Mouse (Mus musculus): ENCODE data around the gene Pgr. TPM values are rescaled to one million over a fixed set of nuclear protein-coding genes. Genes with fewer than 3 reads are reported as not detected.

Pgr gene
- polyA plus RNA-seq (2014; fragmentation: Nextera tagmentation; extraction: Ambion mirVana) = 0.25 TPM in 2 replicates

GRCm38 (mm10) chr9:8899616-8900202, at the start of gene Pgr:
TSS of gene Pgr (plus strand) at chr9:8899833.
- no peaks in the 10 kb centered on the region for H3K36me3 ChIP-seq (ENCODE audit: control insufficient read depth, insufficient read depth, low read length)
- no peaks in the 10 kb centered on the region for H3K9me3 ChIP-seq (ENCODE audit: control insufficient read depth, low read length)
- H3K27ac ChIP-seq (ENCODE audit: low read depth, low read length) = no peak within 1 kb of the TSS
- peaks cover 24% of the 10 kb centered on the region for H3K27me3 ChIP-seq (ENCODE audit: control insufficient read depth, insufficient read depth, low read length)
- H3K4me1 ChIP-seq (ENCODE audit: control insufficient read depth, insufficient read depth, low read length) = peaks cover 5% of the 10 kb centered on the region; the same call in 1 of the 2 replicates
- WGBS = under 1% methylated on average over 16 of the region's 16 CpGs
- DNase-seq (ENCODE audit: low spot score, missing footprints) = peak; percentile 92
- H3K9ac ChIP-seq (ENCODE audit: low read length) = peak within 1 kb of the TSS; percentile 18; the same call in 1 of the 2 replicates
- H3K4me2 ChIP-seq = peak within 1 kb of the TSS; percentile 81
- 0 out of 2 replicates have a peak, but pooled peaks have one; percentile 35 for ATAC-seq (ENCODE audit: low FRiP score)
- peak within 1 kb of the TSS; percentile 60 for H3K4me3 ChIP-seq (ENCODE audit: low read depth, low read length)

DNA sequence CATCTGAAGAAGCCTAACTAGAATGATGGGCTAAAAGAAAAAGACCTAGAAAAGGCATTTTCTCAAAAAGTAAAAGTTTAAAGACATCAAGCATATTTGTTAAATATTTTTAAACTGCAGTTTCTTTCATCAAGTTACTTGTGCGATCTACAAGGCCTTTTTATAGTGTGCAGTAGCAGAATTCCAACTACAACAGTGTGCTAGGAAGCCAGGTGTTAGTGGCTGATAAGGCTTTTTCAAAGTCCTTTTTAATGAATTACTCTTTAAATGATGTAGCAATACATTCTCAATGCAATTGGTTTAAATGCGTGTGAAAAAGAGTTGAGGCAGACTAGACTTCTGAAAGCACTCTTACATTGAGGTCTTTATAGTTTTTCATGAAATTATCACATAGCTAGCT, 42.2 kb upstream of the Pgr start:
- no peak for ATAC-seq (ENCODE audit: low FRiP score)
- no peaks in the 10 kb centered on the region for H3K27me3 ChIP-seq (ENCODE audit: control insufficient read depth, insufficient read depth, low read length)
- no peaks in the 10 kb centered on the region for H3K36me3 ChIP-seq (ENCODE audit: control insufficient read depth, insufficient read depth, low read length)
- H3K4me2 ChIP-seq = no peak overlapping the region
- 93% methylated on average over 2 of the region's 2 CpGs for WGBS
- H3K9me3 ChIP-seq (ENCODE audit: control insufficient read depth, low read length) = no peaks in the 10 kb centered on the region
- no peak overlapping the region for H3K4me3 ChIP-seq (ENCODE audit: low read depth, low read length)
- no peak overlapping the region for H3K9ac ChIP-seq (ENCODE audit: low read length)
- no peak overlapping the region for H3K27ac ChIP-seq (ENCODE audit: low read depth, low read length)
- DNase-seq (ENCODE audit: low spot score, missing footprints) = no peak
- no peaks in the 10 kb centered on the region for H3K4me1 ChIP-seq (ENCODE audit: control insufficient read depth, insufficient read depth, low read length)

DNA sequence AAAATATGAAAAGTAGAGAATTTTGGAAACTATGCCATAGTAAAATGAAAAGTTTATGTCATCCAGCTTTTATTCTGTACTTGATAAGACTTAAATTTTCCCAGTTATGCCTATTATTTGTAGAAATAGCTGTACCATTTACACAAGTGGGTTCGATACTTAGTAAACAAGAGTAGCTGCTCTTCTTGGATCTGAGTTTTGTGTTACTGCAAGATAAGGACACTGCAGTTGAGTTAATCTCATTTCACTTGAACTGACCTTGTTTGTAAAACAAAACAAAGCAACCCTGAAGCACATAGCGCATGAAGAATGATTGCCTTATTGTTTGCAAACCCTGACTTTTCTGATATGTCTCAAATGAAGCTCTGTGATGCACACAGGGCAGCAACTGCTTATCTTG, 31.1 kb upstream of the Pgr start:
- H3K9ac ChIP-seq (ENCODE audit: low read length) = no peak overlapping the region
- no peak overlapping the region for H3K4me2 ChIP-seq
- no peak overlapping the region for H3K27ac ChIP-seq (ENCODE audit: low read depth, low read length)
- H3K4me3 ChIP-seq (ENCODE audit: low read depth, low read length) = no peak overlapping the region
- ATAC-seq (ENCODE audit: low FRiP score) = no peak
- peak; percentile 68 for DNase-seq (ENCODE audit: low spot score, missing footprints)
- no peaks in the 10 kb centered on the region for H3K9me3 ChIP-seq (ENCODE audit: control insufficient read depth, low read length)
- 92% methylated on average over 2 of the region's 2 CpGs for WGBS
- no peaks in the 10 kb centered on the region for H3K4me1 ChIP-seq (ENCODE audit: control insufficient read depth, insufficient read depth, low read length)
- no peaks in the 10 kb centered on the region for H3K36me3 ChIP-seq (ENCODE audit: control insufficient read depth, insufficient read depth, low read length)
- H3K27me3 ChIP-seq (ENCODE audit: control insufficient read depth, insufficient read depth, low read length) = no peaks in the 10 kb centered on the region

DNA sequence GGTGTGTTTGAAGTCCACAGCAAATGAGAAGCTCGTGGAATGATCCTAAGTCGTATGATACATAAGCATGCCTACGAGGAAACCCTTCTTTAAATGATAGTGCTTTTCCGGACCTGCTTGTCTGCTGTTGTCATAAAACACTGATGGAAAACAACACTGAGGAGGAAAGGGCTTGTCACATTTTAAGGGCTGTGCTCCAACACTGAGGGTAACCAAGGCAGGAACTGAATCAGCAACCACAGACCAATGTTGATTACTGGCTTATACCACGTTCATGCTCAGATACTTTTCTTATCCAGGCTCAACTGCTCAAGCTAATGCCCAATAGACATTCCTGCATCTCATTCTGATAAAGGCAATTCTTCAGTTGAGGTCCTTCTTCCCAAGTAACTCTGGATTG, 4.4 kb upstream of the Pgr start:
- H3K36me3 ChIP-seq (ENCODE audit: control insufficient read depth, insufficient read depth, low read length) = no peaks in the 10 kb centered on the region
- 0 out of 2 replicates have a peak, but pooled peaks cover 2% of the 10 kb centered on the region for H3K4me1 ChIP-seq (ENCODE audit: control insufficient read depth, insufficient read depth, low read length)
- DNase-seq (ENCODE audit: low spot score, missing footprints) (no peak), ATAC-seq (ENCODE audit: low FRiP score) (no peak)
- no peaks in the 10 kb centered on the region for H3K9me3 ChIP-seq (ENCODE audit: control insufficient read depth, low read length)
- no peak overlapping the region for H3K9ac ChIP-seq (ENCODE audit: low read length)
- no peak overlapping the region for H3K4me2 ChIP-seq
- no peak overlapping the region for H3K27ac ChIP-seq (ENCODE audit: low read depth, low read length)
- H3K4me3 ChIP-seq (ENCODE audit: low read depth, low read length) = no peak overlapping the region
- H3K27me3 ChIP-seq (ENCODE audit: control insufficient read depth, insufficient read depth, low read length) = peaks cover 6% of the 10 kb centered on the region
- 83% methylated on average over 5 of the region's 5 CpGs for WGBS

DNA sequence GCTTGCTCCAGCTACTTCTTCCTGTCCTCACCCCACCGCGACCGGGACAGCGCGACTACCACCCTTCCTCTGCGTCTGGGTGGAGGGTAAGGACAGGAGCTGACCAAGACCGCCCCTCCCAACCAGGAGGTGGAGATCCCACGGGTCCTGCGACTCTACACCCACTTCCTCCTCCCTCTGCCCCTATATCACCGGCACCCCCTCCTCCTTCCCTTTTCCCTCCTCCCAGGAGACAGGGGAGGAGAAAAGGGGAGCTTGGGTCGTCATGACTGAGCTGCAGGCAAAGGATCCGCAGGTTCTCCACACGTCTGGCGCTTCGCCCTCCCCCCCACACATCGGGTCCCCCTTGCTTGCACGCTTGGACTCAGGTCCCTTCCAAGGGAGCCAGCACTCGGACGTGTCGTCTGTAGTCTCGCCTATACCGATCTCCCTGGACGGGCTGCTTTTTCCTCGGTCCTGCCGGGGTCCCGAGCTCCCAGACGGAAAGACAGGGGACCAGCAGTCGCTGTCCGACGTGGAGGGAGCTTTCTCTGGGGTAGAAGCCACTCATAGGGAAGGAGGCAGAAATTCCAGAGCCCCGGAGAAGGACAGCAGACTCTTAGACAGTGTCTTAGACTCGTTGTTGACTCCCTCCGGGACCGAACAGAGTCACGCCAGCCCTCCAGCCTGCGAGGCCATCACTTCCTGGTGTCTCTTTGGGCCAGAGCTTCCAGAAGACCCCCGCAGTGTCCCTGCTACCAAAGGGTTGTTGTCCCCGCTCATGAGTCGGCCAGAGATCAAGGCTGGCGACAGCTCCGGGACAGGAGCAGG, 775 bp downstream of the Pgr start:
- WGBS = 2% methylated on average over 41 of the region's 41 CpGs

DNA sequence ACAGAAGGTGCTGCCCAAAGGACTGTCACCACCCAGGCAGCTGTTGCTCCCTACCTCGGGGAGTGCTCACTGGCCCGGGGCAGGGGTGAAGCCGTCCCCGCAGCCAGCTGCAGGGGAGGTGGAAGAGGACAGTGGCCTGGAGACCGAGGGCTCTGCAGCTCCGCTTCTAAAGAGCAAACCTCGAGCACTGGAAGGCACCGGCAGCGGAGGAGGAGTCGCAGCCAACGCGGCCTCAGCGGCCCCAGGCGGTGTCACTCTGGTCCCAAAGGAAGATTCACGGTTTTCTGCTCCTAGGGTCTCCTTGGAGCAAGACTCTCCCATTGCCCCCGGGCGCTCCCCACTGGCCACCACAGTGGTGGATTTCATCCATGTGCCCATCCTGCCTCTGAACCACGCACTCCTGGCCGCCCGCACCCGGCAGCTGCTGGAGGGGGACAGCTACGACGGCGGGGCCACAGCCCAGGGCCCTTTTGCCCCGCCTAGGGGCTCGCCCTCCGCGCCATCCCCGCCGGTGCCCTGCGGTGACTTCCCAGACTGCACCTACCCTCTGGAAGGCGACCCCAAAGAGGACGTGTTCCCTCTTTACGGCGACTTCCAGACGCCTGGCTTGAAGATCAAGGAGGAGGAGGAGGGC, 1.5 kb downstream of the Pgr start:
- WGBS = under 1% methylated on average over 30 of the region's 36 CpGs
- peak overlapping the region; percentile 81 for H3K4me2 ChIP-seq
- H3K27me3 ChIP-seq (ENCODE audit: control insufficient read depth, insufficient read depth, low read length) = peaks cover 24% of the 10 kb centered on the region
- H3K36me3 ChIP-seq (ENCODE audit: control insufficient read depth, insufficient read depth, low read length) = no peaks in the 10 kb centered on the region
- H3K9me3 ChIP-seq (ENCODE audit: control insufficient read depth, low read length) = no peaks in the 10 kb centered on the region
- peak overlapping the region; percentile 57 for H3K9ac ChIP-seq (ENCODE audit: low read length)
- no peak overlapping the region for H3K27ac ChIP-seq (ENCODE audit: low read depth, low read length)
- ATAC-seq (ENCODE audit: low FRiP score) (peak; percentile 74), DNase-seq (ENCODE audit: low spot score, missing footprints) (peak; percentile 95)
- peak overlapping the region; percentile 60 for H3K4me3 ChIP-seq (ENCODE audit: low read depth, low read length)
- peaks cover 5% of the 10 kb centered on the region; the same call in 1 of the 2 replicates for H3K4me1 ChIP-seq (ENCODE audit: control insufficient read depth, insufficient read depth, low read length)

More for the DNA sequence above, 775 bp downstream of the Pgr start:
- no peak overlapping the region for H3K27ac ChIP-seq (ENCODE audit: low read depth, low read length)
- no peaks in the 10 kb centered on the region for H3K9me3 ChIP-seq (ENCODE audit: control insufficient read depth, low read length)
- H3K4me2 ChIP-seq = peak overlapping the region; percentile 81
- ATAC-seq (ENCODE audit: low FRiP score) (peak; percentile 45), DNase-seq (ENCODE audit: low spot score, missing footprints) (peak; percentile 96)
- H3K27me3 ChIP-seq (ENCODE audit: control insufficient read depth, insufficient read depth, low read length) = peaks cover 24% of the 10 kb centered on the region
- peak overlapping the region; percentile 60 for H3K4me3 ChIP-seq (ENCODE audit: low read depth, low read length)
- H3K4me1 ChIP-seq (ENCODE audit: control insufficient read depth, insufficient read depth, low read length) = peaks cover 5% of the 10 kb centered on the region; the same call in 1 of the 2 replicates
- no peaks in the 10 kb centered on the region for H3K36me3 ChIP-seq (ENCODE audit: control insufficient read depth, insufficient read depth, low read length)
- H3K9ac ChIP-seq (ENCODE audit: low read length) = peak overlapping the region; percentile 57; the same call in 1 of the 2 replicates

- DNase-seq (ENCODE audit: low spot score, missing footprints) (peak; percentile 94), ATAC-seq (ENCODE audit: low FRiP score) (peak; percentile 77)
- no peaks in the 10 kb centered on the region for H3K9me3 ChIP-seq (ENCODE audit: control insufficient read depth, low read length)
- H3K4me3 ChIP-seq (ENCODE audit: low read depth, low read length) = peak overlapping the region; percentile 60
- WGBS = under 1% methylated on average over 42 of the region's 49 CpGs
- H3K36me3 ChIP-seq (ENCODE audit: control insufficient read depth, insufficient read depth, low read length) = no peaks in the 10 kb centered on the region
- peak overlapping the region; percentile 81 for H3K4me2 ChIP-seq
- H3K27ac ChIP-seq (ENCODE audit: low read depth, low read length) = no peak overlapping the region
- H3K4me1 ChIP-seq (ENCODE audit: control insufficient read depth, insufficient read depth, low read length) = peaks cover 5% of the 10 kb centered on the region; the same call in 1 of the 2 replicates
- H3K9ac ChIP-seq (ENCODE audit: low read length) = peak overlapping the region; percentile 57
- H3K27me3 ChIP-seq (ENCODE audit: control insufficient read depth, insufficient read depth, low read length) = peaks cover 24% of the 10 kb centered on the region
These were observed 2.1 kb downstream of the Pgr start for GRCm38 (mm10) chr9:8901647-8902131.

DNA sequence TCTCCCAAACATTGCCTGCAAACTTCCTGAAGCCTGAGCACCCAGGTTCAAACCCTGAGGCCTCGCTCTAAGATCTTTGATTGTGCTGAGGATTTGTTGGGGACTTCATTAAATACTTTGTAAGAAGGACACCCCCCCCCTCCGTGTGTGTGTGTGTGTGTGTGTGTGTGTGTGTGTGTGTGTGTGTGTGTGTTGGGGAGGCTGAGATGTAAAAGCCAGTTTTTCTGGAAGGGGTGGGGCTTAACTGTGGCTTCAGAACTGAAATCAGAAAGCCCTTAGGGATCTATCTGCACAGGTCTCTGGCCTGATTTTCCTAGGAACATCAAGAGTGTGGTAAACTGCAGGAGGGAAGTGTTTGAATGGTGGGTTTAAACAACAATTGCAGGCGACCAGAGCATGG, 2.6 kb downstream of the Pgr start:
- Histone ChIP-seq H3K9me3 (ENCODE audit: control insufficient read depth, low read length) (no peaks in the 10 kb centered on the region), H3K9ac (ENCODE audit: low read length) (no peak overlapping the region), H3K4me2 (peak overlapping the region; percentile 81; the same call in 1 of the 2 replicates), H3K27ac (ENCODE audit: low read depth, low read length) (no peak overlapping the region), H3K4me3 (ENCODE audit: low read depth, low read length) (no peak overlapping the region; the same call in 1 of the 2 replicates), H3K27me3 (ENCODE audit: control insufficient read depth, insufficient read depth, low read length) (peaks cover 24% of the 10 kb centered on the region), H3K36me3 (ENCODE audit: control insufficient read depth, insufficient read depth, low read length) (no peaks in the 10 kb centered on the region), H3K4me1 (ENCODE audit: control insufficient read depth, insufficient read depth, low read length) (peaks cover 5% of the 10 kb centered on the region; the same call in 1 of the 2 replicates)
- 15% methylated on average over 3 of the region's 3 CpGs for WGBS
- peak; percentile 85 for DNase-seq (ENCODE audit: low spot score, missing footprints)
- 0 out of 2 replicates have a peak, but pooled peaks have one; percentile 0 for ATAC-seq (ENCODE audit: low FRiP score)

Data from midbrain, embryonic 11.5 days (tissue).